Mouse (Mus musculus) olfactory bulb, adult 2 months (tissue): ENCODE data around the gene Gm5148. TPM values are rescaled to one million over a fixed set of nuclear protein-coding genes. Genes with fewer than 3 reads are reported as not detected.

Experiments
- H3K27ac ChIP-seq: fragments of 200-500 bp; 2 replicates; pipeline ENCODE4 v1.5.1; 2012; ENCODE audit warnings: low read depth, low read length; ENCODE audit not compliant: insufficient read depth
- H3K4me1 ChIP-seq: fragments of 200-500 bp; 2 replicates; pipeline ENCODE4 v1.6.1; 2012; ENCODE audit warnings: low read length; ENCODE audit not compliant: control insufficient read depth, insufficient read depth
- H3K4me3 ChIP-seq: fragments of 200-500 bp; 2 replicates; pipeline ENCODE4 v1.5.1; 2012; ENCODE audit warnings: mild to moderate bottlenecking, low read depth, low read length, moderate library complexity; ENCODE audit not compliant: insufficient read depth
- CTCF ChIP-seq: fragments of 200-500 bp; IDR thresholded peaks from 2 replicates; pipeline ENCODE4 v1.5.1; 2012; ENCODE audit warnings: low read depth, mild to moderate bottlenecking, low read length, moderate library complexity; ENCODE audit not compliant: insufficient read depth
- POLR2A ChIP-seq: fragments of 200-500 bp; IDR thresholded peaks from 2 replicates; pipeline ENCODE4 v1.6.1; 2012; ENCODE audit warnings: mild to moderate bottlenecking, low read depth, low read length, moderate library complexity; ENCODE audit not compliant: insufficient read depth
- WGBS: fragments of 180-500 bp; shearing (Covaris S2); methylation state at CpG from one replicate; pipeline ENCODE4 v1.1.7; 2018; 5-methylcytosine and 5-hydroxymethylcytosine counted together
- polyA plus RNA-seq: library from polyadenylated mRNA; stranded (reverse); fragments of >200 nt; gene quantifications from 2 replicates; pipeline ENCODE4 v1.2.4, GENCODE M21; 2012; ENCODE audit warnings: low replicate concordance; ENCODE audit not compliant: missing spikeins, insufficient read depth, insufficient read length

Gm5148 gene
- polyA plus RNA-seq, 1 experiment = not detected

- H3K4me1 ChIP-seq = no peaks in the 10 kb centered on the region
- H3K27ac ChIP-seq = no peak overlapping the region
- no peak for TF ChIP-seq CTCF
- TF ChIP-seq POLR2A = no peak
- H3K4me3 ChIP-seq = no peak overlapping the region
- WGBS = 96% methylated on average over 4 of the region's 4 CpGs
Measured at GRCm38 (mm10) chr3:37711639-37712038, 12.7 kb downstream of the Gm5148 start.

DNA sequence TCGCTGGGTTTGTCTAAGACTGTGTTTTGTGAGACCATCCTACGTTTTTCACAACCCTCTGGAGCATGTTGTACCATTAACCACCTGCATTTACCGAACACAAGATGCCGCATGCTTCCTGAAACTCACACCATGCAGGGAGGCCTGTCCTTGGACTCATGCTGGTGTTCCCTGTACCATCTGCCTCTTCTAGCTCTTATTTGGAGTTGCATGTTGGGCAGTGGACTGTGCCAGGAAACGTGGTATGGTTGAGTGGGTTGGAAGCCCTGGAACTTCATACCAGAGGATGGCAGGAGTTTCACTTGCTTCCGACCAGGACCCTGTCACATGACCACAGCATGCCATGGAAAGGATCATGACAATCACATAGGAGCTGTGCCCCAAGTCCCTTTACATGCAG lies 16.5 kb downstream of the Gm5148 start:
- Histone ChIP-seq H3K27ac (no peak overlapping the region), H3K4me1 (no peaks in the 10 kb centered on the region), H3K4me3 (no peak overlapping the region)
- TF ChIP-seq CTCF (no peak), POLR2A (no peak)
- 90% methylated on average over 6 of the region's 6 CpGs for WGBS

- TF ChIP-seq POLR2A (no peak), CTCF (no peak)
- Histone ChIP-seq H3K4me1 (no peaks in the 10 kb centered on the region), H3K4me3 (no peak overlapping the region), H3K27ac (no peak overlapping the region)
- WGBS = 91% methylated on average over 4 of the region's 4 CpGs
Measured at GRCm38 (mm10) chr3:37706439-37706838, 17.9 kb downstream of the Gm5148 start.

GRCm38 (mm10) chr3:37705436-37705835 lies 18.9 kb downstream of the Gm5148 start:
- TF ChIP-seq CTCF (no peak), POLR2A (no peak)
- Histone ChIP-seq H3K27ac (no peak overlapping the region), H3K4me1 (no peaks in the 10 kb centered on the region), H3K4me3 (no peak overlapping the region)
- 81% methylated on average over 6 of the region's 6 CpGs for WGBS

- 50% methylated on average over 14 of the region's 14 CpGs for WGBS
- no peaks in the 10 kb centered on the region for H3K4me1 ChIP-seq
- H3K4me3 ChIP-seq = no peak overlapping the region
- no peak overlapping the region for H3K27ac ChIP-seq
- TF ChIP-seq POLR2A = no peak
- TF ChIP-seq CTCF = no peak
Measured at GRCm38 (mm10) chr3:37704701-37705279, 19.5 kb downstream of the Gm5148 start.

DNA sequence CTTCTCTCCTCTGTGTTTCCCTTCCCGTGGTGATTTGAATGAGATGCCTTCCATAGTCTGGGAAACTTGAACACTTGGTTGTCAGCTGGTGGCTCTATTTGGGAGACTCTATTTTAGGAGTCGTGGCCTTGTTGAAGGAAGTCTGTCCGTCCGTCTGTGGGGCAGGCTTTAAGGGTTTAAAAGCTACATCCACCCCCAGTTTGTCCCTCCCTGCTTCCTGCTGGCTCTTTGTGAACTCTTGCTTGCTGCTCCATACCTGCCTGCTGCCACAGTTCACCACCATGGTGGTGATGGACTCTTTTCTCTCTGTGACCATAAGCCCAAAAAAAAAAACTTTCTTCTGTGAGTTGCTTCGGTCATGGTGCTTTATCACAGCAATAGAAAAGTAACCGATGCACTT lies 21.2 kb downstream of the Gm5148 start:
- WGBS = 91% methylated on average over 6 of the region's 6 CpGs

GRCm38 (mm10) chr3:37693552-37693951 lies 30.7 kb downstream of the Gm5148 start:
- Histone ChIP-seq H3K4me1 (peaks cover 3% of the 10 kb centered on the region), H3K4me3 (no peak overlapping the region), H3K27ac (no peak overlapping the region)
- TF ChIP-seq CTCF = no peak
- TF ChIP-seq POLR2A = no peak
- WGBS = 76% methylated on average over 8 of the region's 8 CpGs

More for the DNA sequence above, 21.2 kb downstream of the Gm5148 start:
- no peak overlapping the region for H3K27ac ChIP-seq
- no peak overlapping the region for H3K4me3 ChIP-seq
- no peak for TF ChIP-seq POLR2A
- TF ChIP-seq CTCF = no peak
- H3K4me1 ChIP-seq = no peaks in the 10 kb centered on the region

DNA sequence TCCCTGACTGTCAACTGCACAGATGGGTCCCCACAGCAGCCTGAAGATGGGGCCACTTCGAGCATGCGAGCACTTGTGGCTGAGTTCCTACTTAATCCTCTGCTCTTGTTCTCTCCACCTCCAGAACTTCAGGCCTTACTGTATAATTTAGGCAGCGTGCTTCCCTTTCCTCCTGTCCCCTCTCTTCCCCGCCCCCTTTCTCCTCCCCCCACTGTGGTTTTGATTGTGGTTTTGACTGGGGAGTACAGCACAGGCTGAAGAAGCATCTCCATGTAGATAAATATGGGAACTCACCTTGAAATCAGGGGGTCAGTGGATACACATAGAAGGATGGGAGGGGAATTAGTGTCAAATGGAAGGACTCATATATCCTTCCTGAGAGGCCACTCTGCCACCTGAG lies 31.3 kb downstream of the Gm5148 start:
- Histone ChIP-seq H3K4me1 (peaks cover 3% of the 10 kb centered on the region), H3K27ac (no peak overlapping the region), H3K4me3 (no peak overlapping the region)
- TF ChIP-seq CTCF = no peak
- TF ChIP-seq POLR2A = no peak
- WGBS = 79% methylated on average over 4 of the region's 4 CpGs

GRCm38 (mm10) chr3:37687158-37687980 lies 36.9 kb downstream of the Gm5148 start:
- no peak overlapping the region for H3K27ac ChIP-seq
- H3K4me1 ChIP-seq = peaks cover 3% of the 10 kb centered on the region; the same call in 1 of the 2 replicates
- 32% methylated on average over 28 of the region's 28 CpGs for WGBS
- H3K4me3 ChIP-seq = peak overlapping the region; percentile 31
- TF ChIP-seq CTCF = no peak
- TF ChIP-seq POLR2A = no peak

GRCm38 (mm10) chr3:37686751-37687150 lies 37.5 kb downstream of the Gm5148 start:
- Histone ChIP-seq H3K27ac (no peak overlapping the region), H3K4me1 (peaks cover 3% of the 10 kb centered on the region; the same call in 1 of the 2 replicates), H3K4me3 (peak overlapping the region; percentile 31)
- 41% methylated on average over 6 of the region's 6 CpGs for WGBS
- TF ChIP-seq POLR2A = no peak
- no peak for TF ChIP-seq CTCF
